Mouse (Mus musculus): ENCODE results near the gene Tnfrsf23. TPM values are rescaled to one million over a fixed set of nuclear protein-coding genes. Genes with fewer than 3 reads are reported as not detected.
A peak's percentile ranks its signal among the peaks of the same experiment; 100 is the strongest.
"Not testable (repeated sequence)": the region's sequence is repeated elsewhere in the genome, so short reads cannot be mapped to it uniquely, and the experiment has no call there.

Gene Tnfrsf23
- total RNA-seq, 2 experiments from 2014 or later = 3.2 to 5.1 TPM

- DNase-seq = not testable (repeated sequence)
Measured at GRCm38 (mm10) chr7:143684569-143684968, 1.1 kb downstream of the Tnfrsf23 start.

GRCm38 (mm10) chr7:143681566-143681965 lies 4.1 kb downstream of the Tnfrsf23 start:
- DNase-seq = no peak

- peak in 1 of 2 experiments; percentile 0 for DNase-seq
Measured at GRCm38 (mm10) chr7:143680836-143681235, 4.8 kb downstream of the Tnfrsf23 start.

- DNase-seq = peak in 1 of 2 experiments; percentile 0
Measured at GRCm38 (mm10) chr7:143679650-143680049, 6.0 kb downstream of the Tnfrsf23 start.

- DNase-seq = no peak
Measured at GRCm38 (mm10) chr7:143666427-143667311, 19.0 kb downstream of the Tnfrsf23 start.

- no peak for DNase-seq
Measured at GRCm38 (mm10) chr7:143663470-143663869, 22.2 kb downstream of the Tnfrsf23 start.

- DNase-seq = no peak
Measured at GRCm38 (mm10) chr7:143660797-143661196, 24.9 kb downstream of the Tnfrsf23 start.

- not testable (repeated sequence) for DNase-seq
Measured at GRCm38 (mm10) chr7:143649769-143650346, 35.8 kb downstream of the Tnfrsf23 start.

GRCm38 (mm10) chr7:143649034-143649768 lies 36.5 kb downstream of the Tnfrsf23 start, which contains the start of gene Tnfrsf22:
Gene Tnfrsf22, minus strand, starts transcription at chr7:143649661.
- DNase-seq = peak; percentile 82 to 91

- DNase-seq = not testable (repeated sequence)
Measured at GRCm38 (mm10) chr7:143643949-143644348, 41.7 kb downstream of the Tnfrsf23 start.

- DNase-seq = no peak
Measured at GRCm38 (mm10) chr7:143636674-143637073, 49.0 kb downstream of the Tnfrsf23 start.

- DNase-seq = no peak
Measured at GRCm38 (mm10) chr7:143631503-143631902, 54.2 kb downstream of the Tnfrsf23 start.

GRCm38 (mm10) chr7:143629501-143629900 lies 56.2 kb downstream of the Tnfrsf23 start:
- DNase-seq = no peak

GRCm38 (mm10) chr7:143628540-143628939 lies 57.1 kb downstream of the Tnfrsf23 start, which contains the start of gene Tnfrsf26:
Gene Tnfrsf26, minus strand, starts transcription at chr7:143628722.
- no peak for DNase-seq

GRCm38 (mm10) chr7:143627555-143628286 lies 58.0 kb downstream of the Tnfrsf23 start:
- peak in 1 of 2 experiments; percentile 28 for DNase-seq

GRCm38 (mm10) chr7:143626178-143626577 lies 59.5 kb downstream of the Tnfrsf23 start:
- DNase-seq = no peak

GRCm38 (mm10) chr7:143625151-143625550 lies 60.5 kb downstream of the Tnfrsf23 start:
- DNase-seq = no peak

GRCm38 (mm10) chr7:143624561-143624960 lies 61.1 kb downstream of the Tnfrsf23 start:
- no peak for DNase-seq

- DNase-seq = no peak
Measured at GRCm38 (mm10) chr7:143620951-143621350, 64.7 kb downstream of the Tnfrsf23 start.

Measured in heart, adult 18-20 months (tissue).